Mouse (Mus musculus): ENCODE measurements around the gene Ralgapa2. TPM values are rescaled to one million over a fixed set of nuclear protein-coding genes. Genes with fewer than 3 reads are reported as not detected.

The Ralgapa2 gene
- polyA plus RNA-seq (2015; fragmentation: Nextera tagmentation; extraction: Ambion mirVana): 7.8 and 9.7 TPM in 2 replicates

GRCm38 (mm10) chr2:146511911-146512580 is at the start of gene Ralgapa2:
Gene Ralgapa2 (minus strand): TSS chr2:146512344.
- WGBS: under 1% methylated on average over 56 of the region's 57 CpGs
- Histone ChIP-seq H3K4me3 (ENCODE audit: low read length) (peak within 1 kb of the TSS; percentile 93), H3K4me1 (ENCODE audit: control insufficient read depth, insufficient read depth, low read length) (peaks cover 3% of the 10 kb centered on the region; the same call in 1 of the 2 replicates), H3K27me3 (replicated peaks; ENCODE audit: control insufficient read depth, insufficient read depth, low read length) (no peaks in the 10 kb centered on the region), H3K4me2 (ENCODE audit: low read depth, low read length) (peak within 1 kb of the TSS; percentile 71), H3K36me3 (ENCODE audit: control insufficient read depth, insufficient read depth, low read length) (no peaks in the 10 kb centered on the region), H3K9ac (ENCODE audit: low read depth, low read length) (peak within 1 kb of the TSS; percentile 89), H3K9me3 (ENCODE audit: control insufficient read depth, low read length) (no peaks in the 10 kb centered on the region), H3K27ac (ENCODE audit: low read length) (peak within 1 kb of the TSS; percentile 73)
- peak; percentile 99 for ATAC-seq

- H3K9me3 ChIP-seq (ENCODE audit: control insufficient read depth, low read length): no peaks in the 10 kb centered on the region
- H3K27ac ChIP-seq (ENCODE audit: low read length): peak overlapping the region; percentile 33; the same call in 1 of the 2 replicates
- H3K36me3 ChIP-seq (ENCODE audit: control insufficient read depth, insufficient read depth, low read length): no peaks in the 10 kb centered on the region
- peak; percentile 50 for ATAC-seq
- no peak overlapping the region for H3K9ac ChIP-seq (ENCODE audit: low read depth, low read length)
- peaks cover 9% of the 10 kb centered on the region for H3K4me1 ChIP-seq (ENCODE audit: control insufficient read depth, insufficient read depth, low read length)
- no peaks in the 10 kb centered on the region for H3K27me3 ChIP-seq (replicated peaks; ENCODE audit: control insufficient read depth, insufficient read depth, low read length)
- no peak overlapping the region for H3K4me2 ChIP-seq (ENCODE audit: low read depth, low read length)
- WGBS: 43% methylated on average over 3 of the region's 3 CpGs
- no peak overlapping the region for H3K4me3 ChIP-seq (ENCODE audit: low read length)
Observed at GRCm38 (mm10) chr2:146561505-146561904, 49.4 kb upstream of the Ralgapa2 start.

GRCm38 (mm10) chr2:146560633-146561043 is 48.5 kb upstream of the Ralgapa2 start:
- Histone ChIP-seq H3K4me1 (ENCODE audit: control insufficient read depth, insufficient read depth, low read length) (peaks cover 9% of the 10 kb centered on the region), H3K4me3 (ENCODE audit: low read length) (no peak overlapping the region), H3K9ac (ENCODE audit: low read depth, low read length) (no peak overlapping the region), H3K9me3 (ENCODE audit: control insufficient read depth, low read length) (no peaks in the 10 kb centered on the region), H3K4me2 (ENCODE audit: low read depth, low read length) (no peak overlapping the region), H3K36me3 (ENCODE audit: control insufficient read depth, insufficient read depth, low read length) (no peaks in the 10 kb centered on the region), H3K27me3 (replicated peaks; ENCODE audit: control insufficient read depth, insufficient read depth, low read length) (no peaks in the 10 kb centered on the region), H3K27ac (ENCODE audit: low read length) (peak overlapping the region; percentile 39; the same call in 1 of the 2 replicates)
- ATAC-seq: peak; percentile 31; the same call in 1 of the 2 replicates
- WGBS: 45% methylated on average over 4 of the region's 4 CpGs

GRCm38 (mm10) chr2:146556148-146556547 is 44.0 kb upstream of the Ralgapa2 start:
- H3K27me3 ChIP-seq (replicated peaks; ENCODE audit: control insufficient read depth, insufficient read depth, low read length): no peaks in the 10 kb centered on the region
- no peaks in the 10 kb centered on the region for H3K9me3 ChIP-seq (ENCODE audit: control insufficient read depth, low read length)
- peak; percentile 50 for ATAC-seq

GRCm38 (mm10) chr2:146555351-146555750 is 43.2 kb upstream of the Ralgapa2 start:
- Histone ChIP-seq H3K27ac (ENCODE audit: low read length) (no peak overlapping the region), H3K4me3 (ENCODE audit: low read length) (no peak overlapping the region), H3K4me1 (ENCODE audit: control insufficient read depth, insufficient read depth, low read length) (peaks cover 4% of the 10 kb centered on the region), H3K27me3 (replicated peaks; ENCODE audit: control insufficient read depth, insufficient read depth, low read length) (no peaks in the 10 kb centered on the region), H3K9me3 (ENCODE audit: control insufficient read depth, low read length) (no peaks in the 10 kb centered on the region), H3K36me3 (ENCODE audit: control insufficient read depth, insufficient read depth, low read length) (no peaks in the 10 kb centered on the region), H3K9ac (ENCODE audit: low read depth, low read length) (no peak overlapping the region), H3K4me2 (ENCODE audit: low read depth, low read length) (no peak overlapping the region)
- 59% methylated on average over 5 of the region's 5 CpGs for WGBS
- ATAC-seq: peak; percentile 14

More at GRCm38 (mm10) chr2:146556148-146556547, 44.0 kb upstream of the Ralgapa2 start:
- H3K36me3 ChIP-seq (ENCODE audit: control insufficient read depth, insufficient read depth, low read length): no peaks in the 10 kb centered on the region
- H3K27ac ChIP-seq (ENCODE audit: low read length): no peak overlapping the region
- H3K4me1 ChIP-seq (ENCODE audit: control insufficient read depth, insufficient read depth, low read length): peaks cover 7% of the 10 kb centered on the region
- no peak overlapping the region for H3K9ac ChIP-seq (ENCODE audit: low read depth, low read length)
- H3K4me2 ChIP-seq (ENCODE audit: low read depth, low read length): no peak overlapping the region
- H3K4me3 ChIP-seq (ENCODE audit: low read length): no peak overlapping the region

GRCm38 (mm10) chr2:146553701-146554100 is 41.6 kb upstream of the Ralgapa2 start:
- Histone ChIP-seq H3K4me3 (ENCODE audit: low read length) (no peak overlapping the region), H3K36me3 (ENCODE audit: control insufficient read depth, insufficient read depth, low read length) (no peaks in the 10 kb centered on the region), H3K9me3 (ENCODE audit: control insufficient read depth, low read length) (no peaks in the 10 kb centered on the region), H3K4me2 (ENCODE audit: low read depth, low read length) (no peak overlapping the region), H3K27ac (ENCODE audit: low read length) (no peak overlapping the region), H3K27me3 (replicated peaks; ENCODE audit: control insufficient read depth, insufficient read depth, low read length) (no peaks in the 10 kb centered on the region), H3K4me1 (ENCODE audit: control insufficient read depth, insufficient read depth, low read length) (peaks cover 10% of the 10 kb centered on the region), H3K9ac (ENCODE audit: low read depth, low read length) (no peak overlapping the region)
- ATAC-seq: no peak
- 42% methylated on average over 2 of the region's 2 CpGs for WGBS

GRCm38 (mm10) chr2:146551818-146552217 is 39.7 kb upstream of the Ralgapa2 start:
- Histone ChIP-seq H3K4me2 (ENCODE audit: low read depth, low read length) (no peak overlapping the region), H3K36me3 (ENCODE audit: control insufficient read depth, insufficient read depth, low read length) (no peaks in the 10 kb centered on the region), H3K4me3 (ENCODE audit: low read length) (no peak overlapping the region), H3K27ac (ENCODE audit: low read length) (no peak overlapping the region), H3K27me3 (replicated peaks; ENCODE audit: control insufficient read depth, insufficient read depth, low read length) (no peaks in the 10 kb centered on the region), H3K4me1 (ENCODE audit: control insufficient read depth, insufficient read depth, low read length) (peaks cover 10% of the 10 kb centered on the region), H3K9ac (ENCODE audit: low read depth, low read length) (no peak overlapping the region), H3K9me3 (ENCODE audit: control insufficient read depth, low read length) (no peaks in the 10 kb centered on the region)
- ATAC-seq: no peak
- 56% methylated on average over 4 of the region's 4 CpGs for WGBS

- Histone ChIP-seq H3K4me3 (ENCODE audit: low read length) (no peak overlapping the region), H3K27me3 (replicated peaks; ENCODE audit: control insufficient read depth, insufficient read depth, low read length) (no peaks in the 10 kb centered on the region), H3K4me1 (ENCODE audit: control insufficient read depth, insufficient read depth, low read length) (peaks cover 9% of the 10 kb centered on the region), H3K27ac (ENCODE audit: low read length) (no peak overlapping the region), H3K9ac (ENCODE audit: low read depth, low read length) (no peak overlapping the region), H3K36me3 (ENCODE audit: control insufficient read depth, insufficient read depth, low read length) (no peaks in the 10 kb centered on the region), H3K4me2 (ENCODE audit: low read depth, low read length) (no peak overlapping the region), H3K9me3 (ENCODE audit: control insufficient read depth, low read length) (no peaks in the 10 kb centered on the region)
- no peak for ATAC-seq
- WGBS: 48% methylated on average over 6 of the region's 6 CpGs
Observed at GRCm38 (mm10) chr2:146549111-146549776, 37.1 kb upstream of the Ralgapa2 start.

GRCm38 (mm10) chr2:146544155-146544814 is 32.1 kb upstream of the Ralgapa2 start:
- Histone ChIP-seq H3K9me3 (ENCODE audit: control insufficient read depth, low read length) (no peaks in the 10 kb centered on the region), H3K36me3 (ENCODE audit: control insufficient read depth, insufficient read depth, low read length) (no peaks in the 10 kb centered on the region), H3K4me2 (ENCODE audit: low read depth, low read length) (no peak overlapping the region), H3K9ac (ENCODE audit: low read depth, low read length) (no peak overlapping the region), H3K27ac (ENCODE audit: low read length) (no peak overlapping the region), H3K27me3 (replicated peaks; ENCODE audit: control insufficient read depth, insufficient read depth, low read length) (no peaks in the 10 kb centered on the region), H3K4me3 (ENCODE audit: low read length) (no peak overlapping the region), H3K4me1 (ENCODE audit: control insufficient read depth, insufficient read depth, low read length) (peaks cover 3% of the 10 kb centered on the region)
- 62% methylated on average over 1 of the region's 1 CpGs for WGBS
- ATAC-seq: no peak
